Mouse (Mus musculus): Measurements from ENCODE around the gene Chrm3. TPM values are rescaled to one million over a fixed set of nuclear protein-coding genes. Genes with fewer than 3 reads are reported as not detected.

Gene Chrm3
- polyA plus RNA-seq, 1 experiment from 2014 or later, result 0.13 TPM

GRCm38 (mm10) chr13:9898664-9899369, 461.8 kb downstream of the Chrm3 start:
- Histone ChIP-seq H3K9me3 (ENCODE audit: control insufficient read depth, low read length) (no peaks in the 10 kb centered on the region), H3K4me2 (ENCODE audit: low read depth, severe bottlenecking) (no peak overlapping the region), H3K4me1 (ENCODE audit: control insufficient read depth, insufficient read depth, low read length) (no peaks in the 10 kb centered on the region), H3K4me3 (ENCODE audit: low read depth, low read length) (no peak overlapping the region), H3K27me3 (ENCODE audit: control insufficient read depth, insufficient read depth, low read length) (no peaks in the 10 kb centered on the region), H3K27ac (replicated peaks; ENCODE audit: low read depth, low read length) (no peak overlapping the region), H3K9ac (ENCODE audit: low read length) (no peak overlapping the region), H3K36me3 (ENCODE audit: control insufficient read depth, insufficient read depth, low read length) (no peaks in the 10 kb centered on the region)
- DNase-seq (ENCODE audit: low spot score) (no peak), ATAC-seq (ENCODE audit: insufficient number of reproducible peaks, low FRiP score, low TSS enrichment, low read depth) (no peak)
- 74% methylated on average over 3 of the region's 3 CpGs for WGBS

DNA sequence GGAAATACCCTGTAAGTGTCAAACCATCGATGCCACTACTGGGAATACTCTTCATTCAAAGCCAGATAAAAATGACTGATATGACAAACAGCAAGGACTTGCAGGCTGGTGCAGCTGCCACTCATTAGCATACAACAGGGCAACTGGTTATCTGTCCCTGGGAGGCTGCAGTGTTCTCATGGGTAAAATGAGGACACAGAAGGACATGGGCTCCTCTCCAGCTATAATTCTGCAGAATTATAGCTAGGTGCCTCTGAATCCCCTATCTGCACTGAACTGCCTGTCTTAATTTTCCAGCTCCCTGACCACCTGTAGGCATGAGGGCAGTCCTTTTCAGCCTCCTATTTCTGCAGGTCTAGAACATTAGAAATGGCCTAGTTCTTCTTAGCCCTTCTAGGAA, 463.4 kb downstream of the Chrm3 start:
- no peak overlapping the region for H3K4me2 ChIP-seq (ENCODE audit: low read depth, severe bottlenecking)
- H3K27me3 ChIP-seq (ENCODE audit: control insufficient read depth, insufficient read depth, low read length), result no peaks in the 10 kb centered on the region
- H3K36me3 ChIP-seq (ENCODE audit: control insufficient read depth, insufficient read depth, low read length), result no peaks in the 10 kb centered on the region
- H3K4me1 ChIP-seq (ENCODE audit: control insufficient read depth, insufficient read depth, low read length), result no peaks in the 10 kb centered on the region
- H3K9ac ChIP-seq (ENCODE audit: low read length), result no peak overlapping the region
- DNase-seq (ENCODE audit: low spot score) (no peak), ATAC-seq (ENCODE audit: insufficient number of reproducible peaks, low FRiP score, low TSS enrichment, low read depth) (no peak)
- no peak overlapping the region for H3K27ac ChIP-seq (replicated peaks; ENCODE audit: low read depth, low read length)
- no peak overlapping the region for H3K4me3 ChIP-seq (ENCODE audit: low read depth, low read length)
- H3K9me3 ChIP-seq (ENCODE audit: control insufficient read depth, low read length), result no peaks in the 10 kb centered on the region
- 62% methylated on average over 1 of the region's 1 CpGs for WGBS

- no peaks in the 10 kb centered on the region for H3K27me3 ChIP-seq (ENCODE audit: control insufficient read depth, insufficient read depth, low read length)
- no peaks in the 10 kb centered on the region for H3K36me3 ChIP-seq (ENCODE audit: control insufficient read depth, insufficient read depth, low read length)
- no peak overlapping the region for H3K4me3 ChIP-seq (ENCODE audit: low read depth, low read length)
- no peaks in the 10 kb centered on the region for H3K4me1 ChIP-seq (ENCODE audit: control insufficient read depth, insufficient read depth, low read length)
- no peak for ATAC-seq (ENCODE audit: insufficient number of reproducible peaks, low FRiP score, low TSS enrichment, low read depth)
- H3K9ac ChIP-seq (ENCODE audit: low read length), result no peak overlapping the region
- no peak overlapping the region for H3K4me2 ChIP-seq (ENCODE audit: low read depth, severe bottlenecking)
- WGBS, result 84% methylated on average over 11 of the region's 11 CpGs
- DNase-seq (ENCODE audit: low spot score), result no peak
- no peak overlapping the region for H3K27ac ChIP-seq (replicated peaks; ENCODE audit: low read depth, low read length)
- H3K9me3 ChIP-seq (ENCODE audit: control insufficient read depth, low read length), result no peaks in the 10 kb centered on the region
Measured at GRCm38 (mm10) chr13:9895045-9895625, 465.5 kb downstream of the Chrm3 start.

GRCm38 (mm10) chr13:9891088-9891487, 469.6 kb downstream of the Chrm3 start:
- Histone ChIP-seq H3K4me2 (ENCODE audit: low read depth, severe bottlenecking) (no peak overlapping the region), H3K27ac (replicated peaks; ENCODE audit: low read depth, low read length) (no peak overlapping the region)
- DNase-seq (ENCODE audit: low spot score), result no peak

DNA sequence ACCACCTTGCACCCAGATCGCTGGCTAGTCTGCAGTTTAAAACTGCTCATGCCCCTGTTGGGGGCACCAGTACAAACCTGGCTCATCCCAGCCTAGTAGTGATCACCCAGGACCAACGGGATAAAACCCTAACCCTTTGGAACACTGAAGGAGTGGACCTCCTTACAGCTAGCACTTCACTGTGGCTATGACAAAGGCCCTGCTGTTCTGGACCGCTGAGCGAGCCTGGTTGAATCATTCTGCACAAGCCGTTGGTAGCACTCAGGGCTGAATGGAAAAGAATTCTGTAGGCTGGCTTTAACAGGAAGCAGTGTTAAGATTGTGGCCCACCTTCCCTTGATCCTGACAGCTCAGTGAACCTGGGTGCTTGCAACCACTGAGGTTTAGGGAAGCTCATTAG, 470.2 kb downstream of the Chrm3 start:
- WGBS, result 73% methylated on average over 5 of the region's 5 CpGs
- ATAC-seq (ENCODE audit: insufficient number of reproducible peaks, low FRiP score, low TSS enrichment, low read depth) (no peak), DNase-seq (ENCODE audit: low spot score) (no peak)
- Histone ChIP-seq H3K27me3 (ENCODE audit: control insufficient read depth, insufficient read depth, low read length) (no peaks in the 10 kb centered on the region), H3K27ac (replicated peaks; ENCODE audit: low read depth, low read length) (no peak overlapping the region), H3K4me2 (ENCODE audit: low read depth, severe bottlenecking) (no peak overlapping the region), H3K4me3 (ENCODE audit: low read depth, low read length) (no peak overlapping the region), H3K9ac (ENCODE audit: low read length) (no peak overlapping the region), H3K9me3 (ENCODE audit: control insufficient read depth, low read length) (no peaks in the 10 kb centered on the region), H3K36me3 (ENCODE audit: control insufficient read depth, insufficient read depth, low read length) (no peaks in the 10 kb centered on the region), H3K4me1 (ENCODE audit: control insufficient read depth, insufficient read depth, low read length) (no peaks in the 10 kb centered on the region)

More at GRCm38 (mm10) chr13:9891088-9891487, 469.6 kb downstream of the Chrm3 start:
- Histone ChIP-seq H3K36me3 (ENCODE audit: control insufficient read depth, insufficient read depth, low read length) (no peaks in the 10 kb centered on the region), H3K4me1 (ENCODE audit: control insufficient read depth, insufficient read depth, low read length) (no peaks in the 10 kb centered on the region), H3K9ac (ENCODE audit: low read length) (no peak overlapping the region), H3K9me3 (ENCODE audit: control insufficient read depth, low read length) (no peaks in the 10 kb centered on the region), H3K27me3 (ENCODE audit: control insufficient read depth, insufficient read depth, low read length) (no peaks in the 10 kb centered on the region), H3K4me3 (ENCODE audit: low read depth, low read length) (no peak overlapping the region)
- WGBS, result 79% methylated on average over 1 of the region's 1 CpGs
- ATAC-seq (ENCODE audit: insufficient number of reproducible peaks, low FRiP score, low TSS enrichment, low read depth), result no peak

- no peaks in the 10 kb centered on the region for H3K27me3 ChIP-seq (ENCODE audit: control insufficient read depth, insufficient read depth, low read length)
- H3K27ac ChIP-seq (replicated peaks; ENCODE audit: low read depth, low read length), result no peak overlapping the region
- no peaks in the 10 kb centered on the region for H3K4me1 ChIP-seq (ENCODE audit: control insufficient read depth, insufficient read depth, low read length)
- ATAC-seq (ENCODE audit: insufficient number of reproducible peaks, low FRiP score, low TSS enrichment, low read depth) (no peak), DNase-seq (ENCODE audit: low spot score) (no peak)
- H3K4me2 ChIP-seq (ENCODE audit: low read depth, severe bottlenecking), result no peak overlapping the region
- 63% methylated on average over 1 of the region's 1 CpGs for WGBS
- no peak overlapping the region for H3K9ac ChIP-seq (ENCODE audit: low read length)
- no peaks in the 10 kb centered on the region for H3K36me3 ChIP-seq (ENCODE audit: control insufficient read depth, insufficient read depth, low read length)
- no peak overlapping the region for H3K4me3 ChIP-seq (ENCODE audit: low read depth, low read length)
- H3K9me3 ChIP-seq (ENCODE audit: control insufficient read depth, low read length), result no peaks in the 10 kb centered on the region
Measured at GRCm38 (mm10) chr13:9889954-9890353, 470.7 kb downstream of the Chrm3 start.

GRCm38 (mm10) chr13:9888284-9888683, 472.4 kb downstream of the Chrm3 start:
- Histone ChIP-seq H3K27ac (replicated peaks; ENCODE audit: low read depth, low read length) (no peak overlapping the region), H3K9ac (ENCODE audit: low read length) (no peak overlapping the region), H3K4me2 (ENCODE audit: low read depth, severe bottlenecking) (no peak overlapping the region), H3K4me3 (ENCODE audit: low read depth, low read length) (no peak overlapping the region), H3K4me1 (ENCODE audit: control insufficient read depth, insufficient read depth, low read length) (no peaks in the 10 kb centered on the region), H3K27me3 (ENCODE audit: control insufficient read depth, insufficient read depth, low read length) (no peaks in the 10 kb centered on the region), H3K36me3 (ENCODE audit: control insufficient read depth, insufficient read depth, low read length) (no peaks in the 10 kb centered on the region), H3K9me3 (ENCODE audit: control insufficient read depth, low read length) (no peaks in the 10 kb centered on the region)
- WGBS, result 78% methylated on average over 5 of the region's 5 CpGs
- ATAC-seq (ENCODE audit: insufficient number of reproducible peaks, low FRiP score, low TSS enrichment, low read depth), result no peak
- DNase-seq (ENCODE audit: low spot score), result no peak

DNA sequence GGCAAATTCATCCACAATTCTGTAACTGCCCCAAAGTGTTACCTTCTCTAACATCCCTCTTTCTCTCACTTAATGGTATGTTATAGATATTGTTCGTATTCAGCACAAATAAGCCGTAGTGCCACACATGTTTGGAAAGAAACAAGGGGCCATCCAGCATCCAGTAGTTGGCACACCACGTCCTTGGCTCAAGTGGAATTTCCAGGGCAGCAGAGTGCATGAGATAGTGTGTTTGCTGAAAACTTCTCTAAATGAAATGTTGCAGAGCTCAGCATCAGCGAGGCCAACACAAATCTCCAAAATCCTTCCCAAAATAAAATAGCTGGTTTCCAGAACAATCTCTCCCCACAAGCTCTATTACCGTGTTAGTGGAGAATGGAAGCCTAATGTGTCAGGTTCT, 473.4 kb downstream of the Chrm3 start:
- 93% methylated on average over 5 of the region's 5 CpGs for WGBS
- Histone ChIP-seq H3K27me3 (ENCODE audit: control insufficient read depth, insufficient read depth, low read length) (no peaks in the 10 kb centered on the region), H3K9ac (ENCODE audit: low read length) (no peak overlapping the region), H3K27ac (replicated peaks; ENCODE audit: low read depth, low read length) (no peak overlapping the region), H3K4me2 (ENCODE audit: low read depth, severe bottlenecking) (no peak overlapping the region), H3K36me3 (ENCODE audit: control insufficient read depth, insufficient read depth, low read length) (no peaks in the 10 kb centered on the region), H3K9me3 (ENCODE audit: control insufficient read depth, low read length) (no peaks in the 10 kb centered on the region), H3K4me3 (ENCODE audit: low read depth, low read length) (no peak overlapping the region), H3K4me1 (ENCODE audit: control insufficient read depth, insufficient read depth, low read length) (no peaks in the 10 kb centered on the region)
- DNase-seq (ENCODE audit: low spot score), result no peak
- no peak for ATAC-seq (ENCODE audit: insufficient number of reproducible peaks, low FRiP score, low TSS enrichment, low read depth)

All from limb, embryonic 11.5 days (tissue).